Mouse (Mus musculus): ENCODE data around the gene Atpif1.

Gene Atpif1

GRCm38 (mm10) chr4:132524808-132525207 is 8.7 kb downstream of the Atpif1 start:
- DNase-seq, result peak in 1 of 2 experiments; percentile 31

GRCm38 (mm10) chr4:132524321-132524741 is 9.1 kb downstream of the Atpif1 start:
- no peak for DNase-seq

- DNase-seq, result no peak
These were observed 14.3 kb downstream of the Atpif1 start for GRCm38 (mm10) chr4:132519188-132519587.

DNA sequence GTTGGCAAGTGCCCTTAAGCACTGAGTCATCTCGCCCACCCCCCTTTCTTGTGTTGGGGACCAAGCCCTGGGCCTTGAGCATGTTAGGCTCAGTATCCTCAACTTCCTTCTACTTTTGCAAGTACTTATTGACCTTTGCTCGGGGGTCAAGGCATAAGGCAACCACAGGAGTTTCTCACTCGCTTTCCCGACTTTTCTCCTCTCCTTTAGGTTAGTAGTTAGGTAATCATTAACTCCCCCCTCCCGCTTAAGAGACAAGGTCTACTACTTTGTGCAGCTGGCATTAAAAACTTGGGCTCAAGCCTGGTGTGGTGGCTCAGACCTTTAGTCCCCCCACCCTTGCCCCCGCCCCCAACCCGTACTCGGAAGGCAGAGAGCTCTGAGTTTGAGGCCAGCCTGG is 15.4 kb downstream of the Atpif1 start:
- DNase-seq, result no peak

DNA sequence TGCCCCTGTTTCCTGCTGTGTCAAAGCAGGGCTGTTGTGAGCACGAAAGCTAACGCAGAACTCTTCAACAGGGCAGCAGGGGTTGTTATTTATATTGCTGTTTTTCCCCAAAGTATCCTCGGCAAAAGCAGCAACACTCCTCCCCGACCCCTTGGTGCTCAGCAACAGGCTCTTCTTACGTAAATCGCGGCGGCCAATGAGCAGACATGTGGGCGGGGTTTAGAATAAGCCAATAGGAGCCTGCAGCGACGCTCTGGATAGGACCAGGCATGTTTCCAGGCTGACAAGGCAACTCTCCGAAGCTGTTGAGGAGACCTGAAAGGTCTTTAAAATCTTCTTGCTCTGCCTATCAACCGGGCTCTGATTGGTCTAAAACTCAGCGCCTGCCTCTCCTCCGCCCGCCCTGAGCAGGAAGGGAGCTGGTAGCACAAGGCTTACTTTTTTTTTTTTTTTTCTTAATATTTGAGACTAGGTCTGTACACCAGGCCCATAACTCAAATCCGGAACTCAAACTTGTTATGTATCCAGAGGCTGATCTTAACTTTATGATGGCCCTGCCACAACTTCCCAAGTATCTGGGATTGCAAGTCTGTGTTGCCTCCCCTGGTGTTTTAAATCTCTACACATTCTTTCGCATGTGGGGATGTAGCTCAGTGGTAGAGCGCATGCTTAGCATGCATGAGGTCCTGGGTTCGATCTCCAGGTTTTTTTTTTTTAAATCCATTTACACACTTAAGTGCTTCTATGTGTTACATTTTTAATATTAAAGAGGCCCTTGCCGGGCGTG is 17.9 kb downstream of the Atpif1 start:
- DNase-seq, result peak; percentile 93 to 96

DNA sequence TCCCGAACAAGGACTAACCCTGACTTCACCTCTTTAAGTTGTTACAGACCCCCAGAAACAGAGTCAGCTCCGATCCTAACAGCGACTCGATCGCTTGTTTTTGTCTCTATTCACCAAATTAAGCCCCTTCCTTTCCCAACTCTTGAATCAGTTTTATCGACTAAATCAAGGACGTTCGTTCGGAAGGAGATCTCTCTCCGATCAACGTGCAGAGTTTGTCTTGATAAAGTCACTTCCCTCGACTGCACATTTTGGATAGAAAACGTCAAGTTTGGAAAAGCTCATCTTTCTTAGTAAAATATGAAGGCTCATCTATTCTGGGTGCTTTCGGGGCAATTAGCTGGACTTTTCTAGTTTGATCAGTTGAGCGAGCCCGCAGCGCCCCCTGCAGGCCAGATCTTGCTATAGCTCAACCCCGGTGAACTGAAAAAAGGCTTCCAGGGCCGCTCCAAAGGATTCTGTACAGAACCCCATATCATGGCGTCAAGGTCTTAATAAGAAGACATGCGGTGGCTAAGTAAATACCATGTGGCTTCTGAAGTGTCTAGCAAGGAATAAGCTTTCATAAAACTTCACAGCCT is 18.8 kb downstream of the Atpif1 start:
- DNase-seq, result peak; percentile 84 to 91

DNA sequence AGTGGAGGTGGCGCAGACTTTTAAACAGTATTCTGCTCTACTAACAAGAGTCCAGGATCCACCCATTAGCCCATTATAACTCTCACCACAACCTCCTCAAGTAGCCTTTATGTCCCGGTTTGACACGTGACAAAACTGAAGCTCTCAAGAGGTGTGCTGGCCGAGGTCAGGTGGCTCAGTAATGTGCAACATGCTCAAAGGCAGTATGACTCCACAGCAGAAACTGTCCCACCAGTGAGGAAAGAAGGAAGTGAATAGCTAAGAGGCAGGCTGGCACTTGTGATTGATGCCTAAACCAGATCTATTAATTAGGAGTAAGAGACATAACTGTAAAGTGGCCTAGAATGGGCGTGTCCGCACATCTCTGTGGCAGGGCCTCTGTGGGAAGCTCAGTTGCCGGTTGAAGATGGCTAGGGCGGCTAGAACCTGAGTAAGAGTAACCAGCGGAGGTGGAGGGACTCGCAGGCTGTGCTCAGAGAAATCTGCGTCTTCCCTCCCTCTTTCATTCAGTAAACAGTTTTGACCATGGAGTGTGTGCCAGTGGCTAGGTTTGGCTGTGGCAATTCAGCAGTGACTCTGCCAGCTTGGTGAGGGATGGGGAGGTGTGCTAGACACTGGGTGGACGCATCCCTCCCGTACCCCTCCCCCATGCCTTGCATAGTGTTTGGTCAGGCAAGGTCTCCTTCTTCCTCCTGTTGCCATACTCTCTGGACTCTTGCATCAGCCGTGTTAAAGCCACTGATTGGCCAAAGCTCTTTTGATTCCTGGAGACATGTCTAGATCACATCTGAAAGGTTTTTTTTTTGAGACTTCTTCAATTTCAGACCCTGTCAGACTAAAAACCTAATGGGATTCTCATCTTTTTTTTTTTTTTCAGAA is 19.8 kb downstream of the Atpif1 start:
- peak in 1 of 2 experiments; percentile 44 for DNase-seq

GRCm38 (mm10) chr4:132512080-132512479 is 21.4 kb downstream of the Atpif1 start:
- DNase-seq, result no peak

GRCm38 (mm10) chr4:132510352-132510798 is 23.1 kb downstream of the Atpif1 start, which contains the start of gene Sesn2:
TSS of gene Sesn2 (minus strand) at chr4:132510501.
- DNase-seq, result peak; percentile 98 to 99

- DNase-seq, result peak; percentile 87 to 92
These were observed 23.7 kb downstream of the Atpif1 start for GRCm38 (mm10) chr4:132509621-132510296.

DNA sequence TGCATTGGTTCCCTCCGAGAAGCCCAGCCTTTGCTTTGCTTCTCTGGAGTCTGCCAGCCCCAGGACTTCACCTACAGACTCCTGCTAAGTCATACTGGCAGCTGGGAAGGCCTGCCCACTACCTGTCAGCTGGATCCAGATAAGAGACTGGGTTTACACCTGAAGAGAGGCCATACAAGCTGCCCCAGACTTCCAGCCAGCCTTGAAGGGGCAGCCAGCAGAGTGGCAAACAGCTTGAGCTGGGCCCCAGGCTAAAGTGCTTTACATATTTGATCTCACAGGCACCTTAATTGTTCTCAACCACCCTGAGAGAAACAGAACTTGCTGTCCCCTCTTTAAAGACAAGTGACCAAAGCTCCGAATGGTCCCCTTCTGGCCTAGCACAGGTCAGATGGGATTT is 26.2 kb downstream of the Atpif1 start:
- peak in 1 of 2 experiments; percentile 75 for DNase-seq

- DNase-seq, result no peak
These were observed 27.2 kb downstream of the Atpif1 start for GRCm38 (mm10) chr4:132506250-132506649.

DNA sequence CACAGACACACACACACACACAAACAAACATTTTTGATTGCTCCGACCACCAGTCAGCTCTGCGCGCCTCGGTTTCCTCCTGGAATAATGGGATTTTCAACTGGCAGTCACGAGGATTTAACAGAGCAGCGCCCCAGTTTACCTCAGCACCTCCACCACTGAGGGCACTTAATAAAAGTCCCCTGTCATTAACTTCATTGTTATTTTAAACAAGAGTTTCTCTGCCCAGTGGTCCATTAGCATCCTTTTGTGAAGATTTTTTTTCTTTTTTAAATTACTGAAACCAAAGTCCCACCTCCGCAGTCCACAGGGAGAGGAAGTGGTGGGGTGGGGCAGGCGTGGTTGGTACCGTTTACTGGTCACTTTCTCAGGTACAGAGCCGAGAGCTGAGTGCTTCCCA is 27.7 kb downstream of the Atpif1 start:
- no peak for DNase-seq

DNA sequence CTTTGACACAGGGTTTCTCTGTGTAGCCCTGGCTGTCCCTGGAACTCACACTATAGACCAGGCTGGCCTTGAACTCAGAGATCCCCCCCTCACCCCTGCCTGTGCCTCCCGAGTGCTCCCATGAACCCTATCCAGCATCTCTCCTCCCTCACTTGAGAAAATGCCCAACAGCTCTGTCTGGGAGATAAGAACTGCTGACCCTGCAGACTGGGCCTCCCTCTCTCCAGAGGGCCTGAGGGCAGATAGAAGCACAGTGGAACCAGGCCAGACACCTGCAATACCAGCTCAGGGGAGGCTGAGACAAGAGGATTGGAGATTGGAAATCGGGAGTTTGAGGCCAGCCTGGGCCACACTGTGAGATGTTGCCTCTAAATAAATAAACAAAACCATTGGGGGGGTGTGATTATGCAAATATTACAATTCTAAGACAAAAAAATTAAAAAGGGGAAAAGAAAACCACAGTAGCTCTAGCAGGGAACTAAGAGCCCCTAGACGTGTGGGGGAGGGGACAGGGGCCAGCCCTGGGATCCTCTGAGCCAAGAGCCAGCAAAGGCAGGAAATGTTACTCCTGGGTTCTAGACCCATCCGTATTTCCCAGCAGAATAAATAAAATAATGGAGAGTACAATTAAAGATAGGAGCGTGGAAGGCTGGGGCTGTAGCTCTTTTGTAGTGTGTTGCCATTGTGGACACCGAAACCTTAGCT is 28.3 kb downstream of the Atpif1 start:
- DNase-seq, result no peak

DNA sequence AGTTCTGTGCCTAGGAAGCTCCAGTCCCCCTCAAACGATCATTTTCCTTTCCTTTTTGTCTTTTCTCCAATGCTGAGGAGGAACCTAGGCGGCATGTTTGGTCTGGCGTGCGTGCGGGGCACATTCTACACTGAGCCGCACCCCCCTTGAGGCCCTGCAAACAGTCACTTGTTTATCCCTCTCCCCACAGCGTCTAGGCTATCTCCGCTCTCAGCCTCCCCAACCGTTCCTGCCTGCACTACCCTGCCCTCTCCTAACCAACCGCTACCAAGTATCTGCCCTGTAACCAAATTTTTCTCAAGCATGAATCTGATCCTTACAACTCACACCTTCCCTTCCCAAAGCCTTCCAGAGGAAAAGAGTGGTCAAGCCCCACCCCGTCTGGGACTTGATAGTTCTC is 30.1 kb downstream of the Atpif1 start:
- DNase-seq, result no peak

- DNase-seq, result no peak
These were observed 31.8 kb downstream of the Atpif1 start for GRCm38 (mm10) chr4:132501639-132502038.

DNA sequence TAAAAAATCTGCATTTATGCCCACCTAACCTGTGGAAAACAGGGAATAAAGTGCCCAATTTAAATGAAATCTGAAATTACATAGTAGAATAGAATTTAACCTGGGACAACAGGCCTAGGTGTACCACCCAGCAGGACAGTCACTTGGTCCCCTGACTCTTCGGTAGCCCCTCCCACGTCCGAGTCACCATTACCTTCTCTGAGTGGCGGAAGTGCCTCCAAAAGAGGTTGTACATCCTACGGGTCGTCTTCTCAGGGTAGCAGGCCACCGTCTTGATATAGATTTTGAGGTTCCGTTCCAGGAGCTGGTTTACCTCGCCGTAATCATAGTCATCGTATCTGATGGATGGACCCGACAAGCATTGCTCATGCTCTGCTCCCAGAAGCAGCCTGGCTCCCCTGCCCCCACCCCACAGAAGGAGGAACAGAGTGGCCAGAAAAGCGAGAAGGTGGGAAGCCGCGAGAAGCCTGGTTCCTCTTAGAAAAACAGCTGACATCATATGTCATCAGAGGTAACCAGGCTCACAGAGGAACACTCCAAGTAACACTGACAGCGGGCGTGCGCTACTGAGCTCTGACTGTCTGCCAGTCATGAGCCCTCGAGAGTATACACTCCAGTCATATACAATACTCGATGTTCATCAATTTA is 39.1 kb downstream of the Atpif1 start:
- peak; percentile 56 to 61 for DNase-seq

DNA sequence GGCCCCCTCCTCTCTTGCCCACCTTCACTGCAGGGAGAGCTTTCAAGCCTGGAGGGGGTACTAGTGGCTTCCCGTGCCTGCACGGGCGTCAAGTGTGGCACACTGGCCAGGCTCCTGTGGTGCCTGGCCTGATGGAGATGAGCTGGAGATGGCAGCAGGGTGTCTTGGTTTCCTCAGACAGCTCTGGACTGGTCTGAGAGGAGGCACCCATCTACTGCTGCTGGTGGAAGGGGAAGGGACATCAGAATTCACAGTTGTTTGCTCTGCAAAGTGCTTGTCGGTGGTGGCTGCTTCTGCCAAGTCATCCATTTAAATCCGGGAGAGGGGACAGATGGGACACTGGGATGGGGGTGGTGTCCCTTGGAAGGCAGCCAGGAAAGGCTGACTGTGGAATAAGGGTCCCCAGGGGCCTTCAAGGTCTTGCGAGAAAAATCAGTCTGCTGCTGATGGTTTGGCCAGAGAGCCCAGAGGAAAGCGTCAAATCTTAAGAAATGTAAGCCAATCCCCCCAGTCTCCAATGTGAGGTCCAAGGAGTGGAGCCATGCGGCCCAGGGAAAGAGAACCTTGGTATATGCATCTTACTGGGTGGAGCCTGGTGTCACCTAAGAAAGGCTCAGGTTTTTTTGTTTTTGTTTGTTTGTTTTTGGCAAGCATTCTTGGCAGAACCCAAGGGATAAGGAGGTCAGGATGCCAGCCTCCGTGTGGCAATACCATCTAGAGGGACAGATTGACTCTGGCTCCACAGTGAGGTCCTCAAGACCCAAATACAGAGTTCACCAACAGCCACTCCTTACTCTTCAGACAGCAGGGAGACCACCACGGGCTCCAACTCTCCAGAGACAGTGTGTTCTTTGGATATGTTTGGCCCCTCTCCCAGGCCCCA is 41.0 kb downstream of the Atpif1 start:
- peak; percentile 23 to 71 for DNase-seq

DNA sequence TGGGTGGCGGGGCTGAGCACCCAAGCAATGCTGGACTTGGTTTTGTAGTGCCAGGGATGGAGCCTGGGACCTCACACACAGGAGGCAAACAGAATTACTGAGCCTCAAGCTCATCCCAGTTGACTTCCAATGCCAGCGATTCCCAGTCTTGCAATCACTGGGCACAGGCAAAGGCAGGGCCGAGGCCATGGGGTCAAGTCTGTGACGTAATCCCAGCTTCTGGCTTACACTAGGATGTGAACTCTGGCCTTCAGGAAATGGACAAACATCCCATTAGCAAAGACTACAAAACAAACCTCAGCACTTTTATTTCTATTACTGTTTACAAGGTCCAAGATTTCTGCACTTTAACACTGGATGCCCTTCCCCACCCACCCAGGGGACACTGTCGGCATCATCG is 41.7 kb downstream of the Atpif1 start:
- peak; percentile 54 to 65 for DNase-seq

DNA sequence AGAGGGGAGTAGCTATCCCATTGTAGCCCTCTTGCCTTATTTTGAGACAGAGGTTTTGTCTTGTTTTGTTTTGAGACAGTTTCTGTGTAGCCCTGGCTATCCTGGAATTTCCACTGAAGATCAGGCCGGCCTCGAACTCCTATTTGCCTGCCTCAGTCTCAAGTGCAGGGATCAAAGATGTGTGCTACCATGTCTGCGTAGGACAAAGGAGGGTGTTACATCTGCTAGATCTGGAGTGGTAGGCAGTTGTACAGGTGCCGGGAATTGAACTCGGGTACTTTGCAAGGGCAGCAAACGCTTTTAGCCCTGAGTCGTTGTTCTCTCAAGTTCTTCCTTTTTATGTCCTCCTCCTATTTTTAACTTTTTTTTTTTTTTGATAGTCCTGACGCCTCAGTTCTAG is 42.4 kb downstream of the Atpif1 start:
- DNase-seq, result no peak
